Mouse (Mus musculus) forebrain, embryonic 10.5 days (tissue): ENCODE results near the gene Ublcp1. TPM values are rescaled to one million over a fixed set of nuclear protein-coding genes. Genes with fewer than 3 reads are reported as not detected.
"Not testable (repeated sequence)": the region's sequence is repeated elsewhere in the genome, so short reads cannot be mapped to it uniquely, and the experiment has no call there.

Source experiments
- DNase-seq: peaks from one replicate; pipeline ENCODE4 v3.0.0-alpha.2; 2017; ENCODE audit warnings: low spot score; ENCODE audit errors: extremely low spot score
- H3K27ac ChIP-seq: fragments of 300-500 bp; sonication (generic); 2 replicates; pipeline ENCODE4 v1.5.1; 2016; ENCODE audit warnings: mild to moderate bottlenecking
- H3K27me3 ChIP-seq: fragments of 300-500 bp; sonication (generic); 2 replicates; pipeline ENCODE4 v1.6.1; 2016; ENCODE audit warnings: mild to moderate bottlenecking; ENCODE audit not compliant: poor library complexity, severe bottlenecking
- H3K36me3 ChIP-seq: fragments of 300-500 bp; sonication (generic); replicated peaks from 2 replicates; pipeline ENCODE4 v1.6.1; 2016; ENCODE audit warnings: mild to moderate bottlenecking, moderate library complexity
- H3K4me1 ChIP-seq: fragments of 300-500 bp; sonication (generic); 2 replicates; pipeline ENCODE4 v1.6.1; 2016
- H3K4me3 ChIP-seq: fragments of 300-500 bp; sonication (generic); 2 replicates; pipeline ENCODE4 v1.5.1; 2016; ENCODE audit warnings: mild to moderate bottlenecking, moderate library complexity
- H3K9me3 ChIP-seq: fragments of 300-500 bp; sonication (generic); 2 replicates; pipeline ENCODE4 v1.6.1; 2016; ENCODE audit warnings: mild to moderate bottlenecking, moderate library complexity
- WGBS: fragments of 180-500 bp; shearing (Covaris S2); methylation state at CpG from one replicate; pipeline ENCODE4 v1.1.7; 2016; 5-methylcytosine and 5-hydroxymethylcytosine counted together
- polyA plus RNA-seq: library from polyadenylated mRNA; unstranded; fragments of >200 nt; fragmentation: Nextera tagmentation; extraction: Ambion mirVana; gene quantifications from 2 replicates; pipeline ENCODE4 v1.2.1, GENCODE M21; 2016

Gene Ublcp1
- polyA plus RNA-seq, 1 experiment from 2014 or later = 72.1 TPM

DNA sequence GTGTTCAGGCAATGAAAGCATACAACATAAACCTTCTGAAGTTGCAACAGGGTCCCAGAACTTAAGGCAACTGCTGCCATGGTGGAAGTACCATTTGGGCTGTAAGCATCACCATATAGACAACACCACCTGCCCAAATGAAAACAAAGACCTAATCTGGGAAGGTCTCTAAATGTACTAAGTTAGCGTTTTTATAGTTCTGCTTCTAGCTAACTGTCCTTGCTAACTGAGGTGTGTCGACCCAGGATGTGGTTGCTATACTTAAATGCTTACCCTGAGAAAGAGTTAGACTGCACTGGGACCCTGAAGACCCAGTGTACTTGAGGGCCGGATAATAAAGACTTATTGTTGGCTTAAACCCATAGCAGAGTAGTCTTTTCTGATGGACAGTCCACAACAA lies 5.2 kb upstream of the Ublcp1 start:
- no peaks in the 10 kb centered on the region for H3K9me3 ChIP-seq
- 66% methylated on average over 3 of the region's 3 CpGs for WGBS
- H3K27me3 ChIP-seq = no peaks in the 10 kb centered on the region
- H3K4me3 ChIP-seq = no peak overlapping the region
- peaks cover 9% of the 10 kb centered on the region for H3K4me1 ChIP-seq
- DNase-seq = no peak
- no peaks in the 10 kb centered on the region for H3K36me3 ChIP-seq
- H3K27ac ChIP-seq = no peak overlapping the region

DNA sequence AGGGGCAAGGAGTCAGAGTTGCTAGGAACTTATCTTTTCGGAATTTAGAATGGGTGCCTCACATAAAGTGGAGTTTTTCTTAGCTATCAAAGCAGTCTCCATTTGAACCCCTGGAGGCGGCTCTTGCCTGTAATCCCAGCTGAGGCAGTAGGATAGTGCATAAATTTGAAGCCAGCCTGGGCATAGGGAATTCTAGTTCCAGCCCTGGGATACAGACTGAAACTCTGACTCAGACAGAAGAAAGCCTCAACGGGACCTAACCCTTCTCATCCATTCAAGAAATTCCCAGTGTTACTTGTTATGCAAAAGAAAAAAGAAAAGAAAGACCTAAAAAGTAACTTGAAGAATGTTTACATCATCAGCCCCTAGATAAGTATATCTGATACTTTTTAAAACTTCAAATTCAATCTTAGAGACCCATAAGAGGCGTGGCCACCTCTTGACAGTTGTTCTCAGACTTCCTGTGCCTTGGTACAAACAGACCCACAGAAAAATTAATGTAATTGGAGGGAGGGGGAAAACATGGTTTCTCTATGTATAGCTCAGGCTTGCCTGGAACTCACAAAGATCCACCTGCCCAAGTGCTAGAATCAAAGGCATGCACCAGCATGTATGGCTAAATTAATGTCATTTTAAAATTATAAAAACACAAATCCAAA lies 1.2 kb upstream of the Ublcp1 start:
- Histone ChIP-seq H3K27ac (peak overlapping the region; percentile 92), H3K9me3 (no peaks in the 10 kb centered on the region), H3K4me1 (peaks cover 25% of the 10 kb centered on the region), H3K36me3 (no peaks in the 10 kb centered on the region), H3K27me3 (no peaks in the 10 kb centered on the region), H3K4me3 (peak overlapping the region; percentile 84)
- no peak for DNase-seq
- 32% methylated on average over 4 of the region's 4 CpGs for WGBS

DNA sequence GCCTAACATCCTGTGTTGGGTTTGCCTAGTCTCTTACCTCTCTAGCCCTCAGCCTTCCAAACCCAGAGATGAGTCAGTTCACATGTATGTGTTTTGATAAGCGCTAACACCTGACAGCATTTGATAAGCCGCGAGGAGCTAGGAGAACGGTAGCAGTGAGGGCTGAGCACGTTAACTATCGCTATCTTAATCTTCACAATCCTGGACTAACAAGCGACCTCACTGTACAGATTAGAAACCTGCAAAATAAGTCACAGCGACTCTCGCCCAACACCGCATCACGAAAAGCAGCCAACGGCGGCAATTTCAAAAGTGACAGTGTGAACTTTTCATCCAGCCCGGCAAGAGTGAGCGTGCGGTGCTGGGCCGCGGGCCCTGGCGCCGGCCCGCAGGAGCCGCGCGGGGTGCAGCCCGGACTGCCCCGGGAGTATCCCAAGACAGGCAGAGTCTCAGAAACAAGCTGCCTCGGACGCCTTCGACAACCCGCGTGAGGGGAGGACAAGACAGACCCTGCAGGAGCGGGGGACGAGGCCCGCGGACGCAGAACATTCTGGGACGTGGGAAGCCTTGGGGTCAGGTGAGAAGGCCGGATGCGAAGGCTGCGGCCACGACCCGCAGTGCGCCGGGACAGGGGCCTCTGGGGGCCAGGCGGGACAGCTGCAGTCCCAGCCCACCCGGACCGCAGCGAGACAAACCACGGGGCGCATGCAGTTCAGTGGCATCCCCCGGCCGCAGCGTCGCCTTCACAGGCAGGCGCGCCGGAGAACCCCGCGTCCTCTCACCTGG lies 459 bp downstream of the Ublcp1 start:
- no peaks in the 10 kb centered on the region for H3K9me3 ChIP-seq
- no peaks in the 10 kb centered on the region for H3K27me3 ChIP-seq
- peaks cover 12% of the 10 kb centered on the region for H3K36me3 ChIP-seq
- peak overlapping the region; percentile 84 for H3K4me3 ChIP-seq
- H3K4me1 ChIP-seq = peaks cover 25% of the 10 kb centered on the region
- WGBS = 1% methylated on average over 59 of the region's 59 CpGs
- H3K27ac ChIP-seq = peak overlapping the region; percentile 92
- DNase-seq = no peak

DNA sequence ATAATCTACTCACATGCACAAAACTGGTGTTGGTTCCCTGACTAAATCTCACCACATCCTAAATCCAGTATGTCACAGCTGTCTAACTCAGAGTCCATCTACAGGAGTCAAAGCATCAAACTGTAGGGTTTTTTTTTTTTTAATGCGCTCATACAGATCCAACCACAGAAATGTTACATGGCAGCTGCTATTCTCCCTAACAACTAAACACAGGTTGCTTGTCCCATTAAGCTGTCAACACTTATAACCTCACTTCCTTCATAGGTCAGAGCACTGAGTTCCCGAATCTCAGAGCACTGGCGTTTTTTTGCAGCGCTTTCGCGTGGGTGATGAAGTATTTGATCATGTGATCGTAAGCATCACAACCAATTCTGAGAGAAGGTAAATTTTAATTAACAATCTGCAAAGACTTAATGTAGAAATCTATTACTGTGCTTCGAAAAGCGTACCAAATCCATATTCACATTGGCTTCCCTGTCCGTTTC lies 1.9 kb downstream of the Ublcp1 start:
- no peaks in the 10 kb centered on the region for H3K9me3 ChIP-seq
- WGBS = 93% methylated on average over 10 of the region's 10 CpGs
- no peak overlapping the region for H3K4me3 ChIP-seq
- DNase-seq = no peak
- no peaks in the 10 kb centered on the region for H3K27me3 ChIP-seq
- no peak overlapping the region for H3K27ac ChIP-seq
- peaks cover 25% of the 10 kb centered on the region for H3K4me1 ChIP-seq
- H3K36me3 ChIP-seq = peaks cover 19% of the 10 kb centered on the region

DNA sequence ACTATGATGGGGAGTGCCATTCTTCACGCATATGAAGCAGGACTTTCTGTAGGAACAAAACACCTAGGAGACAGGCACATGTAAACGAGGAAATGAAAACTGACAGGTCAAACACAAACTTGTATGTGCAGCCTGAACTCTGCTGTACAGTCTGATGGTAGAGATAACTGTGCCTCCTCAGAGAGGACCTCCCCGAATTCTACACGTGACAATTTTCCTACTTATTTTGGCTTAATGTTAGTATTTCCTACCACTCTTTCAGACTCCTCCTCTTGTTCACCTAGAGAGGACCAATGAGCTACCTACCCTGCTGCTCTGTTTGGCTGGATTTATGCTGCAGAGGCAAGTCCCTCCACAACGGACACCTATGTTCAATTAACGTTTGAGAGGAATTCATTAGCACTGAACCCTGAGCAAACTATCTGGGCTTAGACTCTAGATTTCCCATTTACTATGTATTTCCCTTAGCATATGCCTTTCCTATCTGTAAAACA lies 3.3 kb downstream of the Ublcp1 start:
- DNase-seq = no peak
- WGBS = 88% methylated on average over 6 of the region's 6 CpGs
- no peak overlapping the region for H3K4me3 ChIP-seq
- H3K27me3 ChIP-seq = no peaks in the 10 kb centered on the region
- H3K9me3 ChIP-seq = no peaks in the 10 kb centered on the region
- H3K27ac ChIP-seq = no peak overlapping the region
- peaks cover 25% of the 10 kb centered on the region for H3K36me3 ChIP-seq
- peaks cover 25% of the 10 kb centered on the region for H3K4me1 ChIP-seq

DNA sequence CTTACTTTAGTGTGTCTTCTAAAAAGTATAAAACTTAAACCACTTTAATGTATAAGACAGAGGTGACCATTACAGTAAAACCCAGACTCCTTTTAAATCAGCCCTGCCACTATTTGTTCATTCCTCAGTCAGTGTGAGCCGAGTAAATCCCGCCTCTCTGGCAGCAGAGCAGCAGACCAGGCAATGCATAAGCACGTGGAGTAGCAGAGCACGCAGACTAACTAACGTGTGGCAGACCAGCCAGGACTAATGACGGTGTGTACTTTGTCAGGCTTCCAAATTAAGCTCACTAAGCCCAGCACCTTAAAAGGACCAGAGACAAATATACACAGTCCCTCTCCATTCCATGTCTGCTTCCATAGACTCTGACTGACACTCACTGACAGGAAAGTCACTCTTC lies 8.8 kb downstream of the Ublcp1 start:
- WGBS = 81% methylated on average over 6 of the region's 6 CpGs

DNA sequence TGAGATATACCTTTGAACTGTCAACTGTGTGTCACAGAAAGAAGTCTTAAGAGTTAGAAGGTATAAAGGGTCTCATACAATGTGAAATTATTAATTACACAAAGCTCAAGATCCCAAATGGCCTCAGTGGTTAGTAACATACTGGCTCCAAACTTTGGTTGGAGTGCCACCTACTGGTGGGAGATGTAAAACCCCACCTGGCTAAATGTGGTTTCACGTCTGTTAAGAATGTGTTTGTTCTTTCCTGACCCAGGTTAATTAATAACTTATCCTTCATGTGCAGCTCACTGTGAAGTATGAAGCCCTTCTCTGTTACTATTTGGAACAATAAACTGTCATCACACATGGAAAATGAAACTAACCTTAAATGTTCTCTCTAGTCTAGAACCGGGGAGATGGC lies 16.9 kb downstream of the Ublcp1 start:
- WGBS = 73% methylated on average over 2 of the region's 2 CpGs
- Histone ChIP-seq H3K27me3 (no peaks in the 10 kb centered on the region), H3K4me3 (no peak overlapping the region), H3K9me3 (no peaks in the 10 kb centered on the region), H3K36me3 (peaks cover 51% of the 10 kb centered on the region), H3K4me1 (no peaks in the 10 kb centered on the region), H3K27ac (no peak overlapping the region)
- no peak for DNase-seq

More for the DNA sequence above, 8.8 kb downstream of the Ublcp1 start:
- no peaks in the 10 kb centered on the region for H3K27me3 ChIP-seq
- H3K4me3 ChIP-seq = no peak overlapping the region
- DNase-seq = no peak
- H3K4me1 ChIP-seq = no peaks in the 10 kb centered on the region
- no peaks in the 10 kb centered on the region for H3K9me3 ChIP-seq
- no peak overlapping the region for H3K27ac ChIP-seq
- peaks cover 70% of the 10 kb centered on the region for H3K36me3 ChIP-seq

DNA sequence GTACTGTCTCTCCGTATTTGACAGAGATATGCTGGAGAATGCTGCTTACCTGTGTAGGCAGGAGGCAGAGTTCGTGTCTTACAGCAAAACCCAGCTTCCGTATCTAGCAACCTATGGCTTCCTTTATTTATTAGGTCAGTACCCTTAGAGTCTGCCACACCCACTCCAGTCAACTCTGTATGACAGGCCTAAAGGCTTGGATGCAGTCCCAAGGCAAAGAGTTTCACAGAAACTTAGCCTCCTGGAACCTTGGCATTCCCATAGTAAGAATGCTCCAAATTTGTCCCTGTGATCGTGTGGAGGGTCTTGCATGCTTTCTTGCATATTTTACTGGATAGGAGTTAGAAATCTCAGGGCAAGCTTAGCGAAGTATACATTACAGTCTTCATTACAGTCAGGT lies 18.3 kb downstream of the Ublcp1 start:
- not testable (repeated sequence) for H3K4me1 ChIP-seq, H3K9me3 ChIP-seq, H3K4me3 ChIP-seq, H3K27ac ChIP-seq, H3K27me3 ChIP-seq, DNase-seq
- peaks cover 40% of the 10 kb centered on the region for H3K36me3 ChIP-seq
- WGBS = 93% methylated on average over 5 of the region's 5 CpGs

DNA sequence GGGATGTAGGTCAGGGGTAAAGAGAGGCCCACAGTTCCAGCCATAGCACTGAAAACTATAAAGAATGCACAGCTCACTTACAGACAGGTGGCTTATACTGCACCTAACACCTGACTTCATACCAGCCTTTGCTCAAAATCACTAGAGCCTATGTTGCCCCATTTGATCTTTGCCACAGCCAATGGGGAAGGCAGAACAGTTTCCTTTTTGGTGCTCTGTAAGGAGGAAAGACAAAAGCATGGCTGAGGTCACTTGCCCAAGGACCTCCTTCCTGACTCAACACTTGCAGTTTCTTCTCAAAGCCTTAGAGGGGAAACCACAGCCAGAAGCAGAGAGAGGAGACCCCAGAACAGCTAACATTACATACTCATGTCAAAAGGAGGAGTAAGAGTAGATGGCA lies 19.3 kb downstream of the Ublcp1 start:
- no peaks in the 10 kb centered on the region for H3K4me1 ChIP-seq
- peaks cover 31% of the 10 kb centered on the region for H3K36me3 ChIP-seq
- H3K27me3 ChIP-seq = no peaks in the 10 kb centered on the region
- no peak overlapping the region for H3K4me3 ChIP-seq
- H3K27ac ChIP-seq = no peak overlapping the region
- no peak for DNase-seq
- no peaks in the 10 kb centered on the region for H3K9me3 ChIP-seq

DNA sequence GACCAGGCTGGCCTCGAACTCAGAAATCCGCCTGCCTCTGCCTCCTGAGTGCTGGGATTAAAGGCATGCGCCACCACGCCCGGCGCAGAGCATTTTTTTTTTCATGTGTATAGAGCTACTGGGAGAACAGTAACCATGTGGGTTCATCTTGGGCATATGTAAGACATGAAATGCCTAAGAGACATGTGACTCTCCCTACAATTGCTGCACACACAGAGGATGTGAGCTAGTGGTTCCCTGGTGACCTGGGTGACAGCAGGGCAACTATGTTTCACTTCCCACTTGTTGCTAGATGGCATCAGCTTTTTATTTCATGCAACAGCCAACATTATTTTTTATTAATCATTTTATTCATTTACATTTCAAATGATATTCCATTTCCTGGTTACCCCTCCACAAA lies 32.5 kb downstream of the Ublcp1 start:
- H3K27me3 ChIP-seq = no peaks in the 10 kb centered on the region
- WGBS = 92% methylated on average over 6 of the region's 6 CpGs
- H3K9me3 ChIP-seq = no peaks in the 10 kb centered on the region
- no peaks in the 10 kb centered on the region for H3K36me3 ChIP-seq
- H3K4me3 ChIP-seq = no peak overlapping the region
- H3K27ac ChIP-seq = no peak overlapping the region
- no peak for DNase-seq
- no peaks in the 10 kb centered on the region for H3K4me1 ChIP-seq

DNA sequence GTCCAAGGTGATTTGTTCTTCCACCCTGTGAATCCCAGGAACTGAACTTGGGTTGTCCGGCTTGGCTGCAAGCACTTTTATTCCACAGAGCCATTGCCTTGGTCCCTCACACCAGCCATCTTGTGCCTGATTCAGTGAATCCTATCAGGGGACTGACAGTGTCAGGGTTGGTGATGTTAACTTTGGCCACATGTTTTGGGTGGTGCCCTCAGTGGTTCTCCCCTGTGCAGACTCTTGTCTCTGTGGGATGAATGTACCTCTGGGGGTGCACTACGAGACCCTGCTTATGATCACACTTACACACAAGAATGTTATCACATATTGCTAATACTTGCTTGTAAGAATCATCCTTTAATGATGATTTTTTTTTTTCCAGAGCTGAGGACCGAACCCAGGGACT lies 40.3 kb downstream of the Ublcp1 start:
- no peaks in the 10 kb centered on the region for H3K36me3 ChIP-seq
- WGBS = 90% methylated on average over 3 of the region's 3 CpGs
- H3K4me1 ChIP-seq = no peaks in the 10 kb centered on the region
- no peaks in the 10 kb centered on the region for H3K9me3 ChIP-seq
- DNase-seq = no peak
- no peaks in the 10 kb centered on the region for H3K27me3 ChIP-seq
- no peak overlapping the region for H3K27ac ChIP-seq
- H3K4me3 ChIP-seq = no peak overlapping the region

DNA sequence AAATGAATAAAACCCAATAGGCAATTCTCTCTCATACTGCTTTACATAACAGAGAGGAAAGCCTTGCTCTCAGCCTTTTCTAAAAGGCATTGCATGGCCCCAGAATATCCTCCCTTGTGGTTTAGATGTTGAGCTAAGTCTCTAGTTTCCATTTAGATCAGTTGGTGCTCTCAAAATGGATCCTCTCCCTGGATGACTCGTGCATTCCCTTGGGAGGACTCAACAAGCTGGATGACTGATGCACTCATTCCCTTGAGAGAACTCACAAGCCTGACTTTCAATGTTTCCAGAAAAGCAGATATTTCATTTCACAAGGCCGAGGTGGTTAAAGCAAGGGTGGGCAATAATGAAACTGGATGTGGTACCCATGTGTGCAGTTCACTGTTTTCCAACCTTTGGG lies 42.3 kb downstream of the Ublcp1 start:
- H3K27ac ChIP-seq = no peak overlapping the region
- no peak overlapping the region for H3K4me3 ChIP-seq
- H3K36me3 ChIP-seq = no peaks in the 10 kb centered on the region
- no peaks in the 10 kb centered on the region for H3K9me3 ChIP-seq
- H3K27me3 ChIP-seq = no peaks in the 10 kb centered on the region
- no peaks in the 10 kb centered on the region for H3K4me1 ChIP-seq
- WGBS = 76% methylated on average over 2 of the region's 2 CpGs
- DNase-seq = no peak

DNA sequence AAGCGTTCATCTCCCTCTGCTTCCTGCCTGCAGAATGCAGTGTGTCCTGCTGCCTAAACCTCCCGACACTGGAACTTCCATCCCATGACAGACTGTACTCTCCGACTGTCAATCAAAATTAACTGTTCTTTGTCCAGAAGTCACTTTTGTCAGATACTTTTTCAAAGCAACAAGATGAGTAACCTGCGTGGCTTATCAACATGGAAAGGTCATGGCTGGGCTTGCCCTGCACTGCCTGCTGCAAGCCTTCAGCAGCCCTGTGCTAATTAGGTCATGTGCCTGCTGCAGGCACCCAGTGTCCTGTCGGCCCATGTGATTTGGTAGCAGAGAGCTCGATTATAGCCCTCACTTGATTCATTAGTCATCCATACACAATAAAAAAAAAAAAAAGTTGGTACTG lies 44.7 kb downstream of the Ublcp1 start:
- H3K4me1 ChIP-seq = no peaks in the 10 kb centered on the region
- no peak overlapping the region for H3K4me3 ChIP-seq
- 80% methylated on average over 6 of the region's 6 CpGs for WGBS
- no peaks in the 10 kb centered on the region for H3K36me3 ChIP-seq
- H3K27me3 ChIP-seq = no peaks in the 10 kb centered on the region
- H3K9me3 ChIP-seq = no peaks in the 10 kb centered on the region
- no peak overlapping the region for H3K27ac ChIP-seq
- DNase-seq = no peak
